ENCODE assay signal across 8 mouse cellular contexts in genomic region chr6:70790852-70791761, GRCm38 (mm10). TPM values are rescaled to one million over a fixed set of nuclear protein-coding genes. Genes with fewer than 3 reads are reported as not detected.
A peak's percentile ranks its signal among the peaks of the same experiment; 100 is the strongest.
DNase-seq lines count a peak whose midpoint lies in the region; ATAC-seq and TF ChIP-seq lines count a peak whose summit lies in the region.

No protein-coding gene starts in this region.

- H3K36me3 ChIP-seq in heart, adult 2 months (ENCODE audit: control insufficient read depth, insufficient read depth, low read length), result no peaks in the 10 kb centered on the region
- H3K36me3 ChIP-seq in embryonic facial prominence, embryonic 15.5 days, result no peaks in the 10 kb centered on the region
- no peaks in the 10 kb centered on the region for H3K36me3 ChIP-seq in hindbrain, embryonic 16.5 days (ENCODE audit: control insufficient read depth, insufficient read depth, low read length)
- no peaks in the 10 kb centered on the region for H3K36me3 ChIP-seq in spleen, adult 2 months (ENCODE audit: control insufficient read depth, insufficient read depth, low read length)

- TF ChIP-seq POLR2A in heart, adult 2 months (IDR thresholded peaks at IDR 0.05; ENCODE audit: insufficient read depth, low read depth, low read length), result no peak
- TF ChIP-seq POLR2A in lung, adult 2 months (IDR thresholded peaks at IDR 0.05; ENCODE audit: borderline replicate concordance, extremely low read depth, low read depth, low read length), result no peak
- TF ChIP-seq POLR2A in spleen, adult 2 months (IDR thresholded peaks at IDR 0.05; ENCODE audit: low read depth, low read length), result no peak

- ATAC-seq in embryonic facial prominence, embryonic 15.5 days (ENCODE audit: insufficient number of reproducible peaks, low FRiP score, low TSS enrichment, low read depth), result no peak
- ATAC-seq in hindbrain, embryonic 16.5 days, result peak; percentile 43; the same call in 1 of the 2 replicates
- no peak for ATAC-seq in monocyte, adult 5-6 weeks (replicated peaks; ENCODE audit: insufficient number of reproducible peaks, low FRiP score, low TSS enrichment, poor library complexity, severe bottlenecking)

- H3K9ac ChIP-seq in heart, adult 2 months (ENCODE audit: low read depth, low read length), result peak overlapping the region; percentile 87
- peak overlapping the region; percentile 64 for H3K9ac ChIP-seq in embryonic facial prominence, embryonic 15.5 days
- peak overlapping the region; percentile 86 for H3K9ac ChIP-seq in hindbrain, embryonic 16.5 days (ENCODE audit: low read depth, low read length)

- H3K79me2 ChIP-seq in heart, adult 2 months (replicated peaks; ENCODE audit: control insufficient read depth, insufficient read depth, low read length), result no peaks in the 10 kb centered on the region

- intact Hi-C loops in heart, adult 2 months (cut with DNase I), result no loop called here
- intact Hi-C loops in heart, postnatal 14 days (cut with DNase I), result no loop called here

- TF ChIP-seq EP300 in heart, adult 2 months (IDR thresholded peaks at IDR 0.05; ENCODE audit: insufficient read depth, low read depth, low read length), result no peak

- 3% methylated on average over 18 of the region's 18 CpGs for WGBS in heart, adult 2 months
- WGBS in embryonic facial prominence, embryonic 15.5 days, result 6% methylated on average over 18 of the region's 18 CpGs
- 6% methylated on average over 18 of the region's 18 CpGs for WGBS in hindbrain, embryonic 16.5 days
- 3% methylated on average over 18 of the region's 18 CpGs for WGBS in lung, adult 2 months
- 2% methylated on average over 18 of the region's 18 CpGs for WGBS in spleen, adult 2 months

- H3K27ac ChIP-seq in heart, adult 2 months, result peak overlapping the region; percentile 64
- peak overlapping the region; percentile 89 for H3K27ac ChIP-seq in embryonic facial prominence, embryonic 15.5 days (replicated peaks)
- peak overlapping the region; percentile 75 for H3K27ac ChIP-seq in hindbrain, embryonic 16.5 days (ENCODE audit: low read depth, low read length)
- peak overlapping the region; percentile 70 for H3K27ac ChIP-seq in spleen, adult 2 months (ENCODE audit: insufficient read depth, low read length)

- H3K27me3 ChIP-seq in heart, adult 2 months (ENCODE audit: control insufficient read depth, insufficient read depth, low read length), result no peaks in the 10 kb centered on the region
- H3K27me3 ChIP-seq in embryonic facial prominence, embryonic 15.5 days, result no peaks in the 10 kb centered on the region
- H3K27me3 ChIP-seq in hindbrain, embryonic 16.5 days (replicated peaks; ENCODE audit: control insufficient read depth, insufficient read depth, low read length), result no peaks in the 10 kb centered on the region
- H3K27me3 ChIP-seq in spleen, adult 2 months (ENCODE audit: control insufficient read depth, insufficient read depth, low read length), result no peaks in the 10 kb centered on the region

- no peak for TF ChIP-seq CTCF in heart, adult 2 months (IDR thresholded peaks at IDR 0.05)
- no peak for TF ChIP-seq CTCF in lung, adult 2 months (IDR thresholded peaks at IDR 0.05; ENCODE audit: insufficient read depth, low read length)
- TF ChIP-seq CTCF in spleen, adult 2 months (IDR thresholded peaks at IDR 0.05; ENCODE audit: extremely low read depth, insufficient read depth, insufficient read length, insufficient replicate concordance), result no peak

- peak overlapping the region; percentile 71 for H3K4me3 ChIP-seq in heart, adult 2 months
- H3K4me3 ChIP-seq in embryonic facial prominence, embryonic 15.5 days (replicated peaks), result peak overlapping the region; percentile 78
- H3K4me3 ChIP-seq in hindbrain, embryonic 16.5 days (ENCODE audit: low read length), result peak overlapping the region; percentile 88
- peak overlapping the region; percentile 79 for H3K4me3 ChIP-seq in lung, adult 2 months (replicated peaks; ENCODE audit: extremely low read depth, low read depth, low read length)
- peak overlapping the region; percentile 93 for H3K4me3 ChIP-seq in spleen, adult 2 months (ENCODE audit: extremely low read depth, insufficient read depth, insufficient read length)

- no peaks in the 10 kb centered on the region for H3K9me3 ChIP-seq in embryonic facial prominence, embryonic 15.5 days (replicated peaks)
- no peaks in the 10 kb centered on the region for H3K9me3 ChIP-seq in hindbrain, embryonic 16.5 days (ENCODE audit: control insufficient read depth, low read length)

- H3K4me1 ChIP-seq in heart, adult 2 months (ENCODE audit: control insufficient read depth, insufficient read depth, low read length), result peaks cover 4% of the 10 kb centered on the region
- H3K4me1 ChIP-seq in embryonic facial prominence, embryonic 15.5 days, result peaks cover 24% of the 10 kb centered on the region
- H3K4me1 ChIP-seq in hindbrain, embryonic 16.5 days (ENCODE audit: control insufficient read depth, insufficient read depth, low read depth, low read length), result peaks cover 22% of the 10 kb centered on the region
- H3K4me1 ChIP-seq in lung, adult 2 months (ENCODE audit: control insufficient read depth, insufficient read depth, low read length), result no peaks in the 10 kb centered on the region; the same call in 1 of the 2 replicates
- H3K4me1 ChIP-seq in spleen, adult 2 months (ENCODE audit: control insufficient read depth, insufficient read depth, insufficient read length), result no peaks in the 10 kb centered on the region; the same call in none of the 2 replicates

- H3K4me2 ChIP-seq in embryonic facial prominence, embryonic 15.5 days (replicated peaks), result peak overlapping the region; percentile 80
- H3K4me2 ChIP-seq in hindbrain, embryonic 16.5 days (ENCODE audit: low read length), result peak overlapping the region; percentile 93

- DNase-seq in heart, adult 2 months, result no peak
- no peak for DNase-seq in heart, postnatal 14 days
- DNase-seq in MEL-GATA-1-ER (ENCODE audit: extremely low read depth, low read depth), result peak; percentile 60
- DNase-seq in lung, adult 2 months, result no peak
- DNase-seq in spleen, adult 2 months (ENCODE audit: low read depth in 1 of 2, low spot score in 2 of 2), result peak in 1 of 2 experiments; percentile 45

RNA-seq across cellular contexts. Expression of gene Rpia, which starts 0.9 kb away (rescaled TPM):
- 10 to 100 TPM; 12.9 to 15.2 TPM for total RNA-seq in heart, adult 2 months (2021)
- 6.6 and 12.4 TPM in 2 replicates for polyA plus RNA-seq in heart, adult 2 months (2012; rRNA removed)
- total RNA-seq in heart, postnatal 14 days (2021), result 10 to 100 TPM; 10.4 to 12.0 TPM
- 2.9 and 3.2 TPM in 2 replicates for polyA plus RNA-seq in embryonic facial prominence, embryonic 15.5 days (2015; fragmentation: Nextera tagmentation; extraction: Ambion mirVana)
- polyA plus RNA-seq in hindbrain, embryonic 16.5 days (2015; fragmentation: Nextera tagmentation; extraction: Ambion mirVana), result 2.1 and 2.3 TPM in 2 replicates
- polyA plus RNA-seq in lung, adult 2 months (2012; rRNA removed), result 8.8 and 10.7 TPM in 2 replicates
- 12.7 and 15.1 TPM in 2 replicates for polyA plus RNA-seq in spleen, adult 2 months (2012; rRNA removed)
- total RNA-seq in monocyte, adult 5-6 weeks (2017), result 52.8 to 74.0 TPM (median 63.0 TPM) in 3 replicates

RNA-seq across cellular contexts. Expression of gene Eif2ak3, which starts 53.2 kb away (rescaled TPM):
- 1 to 10 TPM; 8.4 to 8.5 TPM for total RNA-seq in heart, adult 2 months (2021)
- polyA plus RNA-seq in heart, adult 2 months (2012; rRNA removed), result 4.0 and 6.9 TPM in 2 replicates
- total RNA-seq in heart, postnatal 14 days (2021), result 10 to 100 TPM; 11.1 to 11.7 TPM
- 14.2 and 14.3 TPM in 2 replicates for polyA plus RNA-seq in embryonic facial prominence, embryonic 15.5 days (2015; fragmentation: Nextera tagmentation; extraction: Ambion mirVana)
- 10.4 and 11.8 TPM in 2 replicates for polyA plus RNA-seq in hindbrain, embryonic 16.5 days (2015; fragmentation: Nextera tagmentation; extraction: Ambion mirVana)
- polyA plus RNA-seq in lung, adult 2 months (2012; rRNA removed), result 12.6 and 14.8 TPM in 2 replicates
- polyA plus RNA-seq in spleen, adult 2 months (2012; rRNA removed), result 15.7 and 31.3 TPM in 2 replicates
- 43.7 to 49.5 TPM (median 48.6 TPM) in 3 replicates for total RNA-seq in monocyte, adult 5-6 weeks (2017)
